Mouse (Mus musculus) liver, adult 2 months (tissue): ENCODE data around the gene Car1.
"Not testable (repeated sequence)": the region's sequence is repeated elsewhere in the genome, so short reads cannot be mapped to it uniquely, and the experiment has no call there.

Source experiments
- CTCF ChIP-seq: fragments of 200-500 bp; IDR thresholded peaks from 2 replicates; pipeline ENCODE4 v1.5.1; 2011; ENCODE audit warnings: low read depth, low read length, control low read depth
- POLR2A ChIP-seq: fragments of 200-500 bp; IDR thresholded peaks from 2 replicates; pipeline ENCODE4 v1.6.1; 2011; ENCODE audit warnings: low read length, control low read depth; ENCODE audit not compliant: insufficient read depth; ENCODE audit errors: extremely low read depth

GRCm38 (mm10) chr3:14783198-14783597 is 25.0 kb downstream of the Car1 start:
- TF ChIP-seq POLR2A, CTCF: not testable (repeated sequence)
